Comparison of ENCODE assay signal across 28 mouse cellular contexts in the genomic region with DNA sequence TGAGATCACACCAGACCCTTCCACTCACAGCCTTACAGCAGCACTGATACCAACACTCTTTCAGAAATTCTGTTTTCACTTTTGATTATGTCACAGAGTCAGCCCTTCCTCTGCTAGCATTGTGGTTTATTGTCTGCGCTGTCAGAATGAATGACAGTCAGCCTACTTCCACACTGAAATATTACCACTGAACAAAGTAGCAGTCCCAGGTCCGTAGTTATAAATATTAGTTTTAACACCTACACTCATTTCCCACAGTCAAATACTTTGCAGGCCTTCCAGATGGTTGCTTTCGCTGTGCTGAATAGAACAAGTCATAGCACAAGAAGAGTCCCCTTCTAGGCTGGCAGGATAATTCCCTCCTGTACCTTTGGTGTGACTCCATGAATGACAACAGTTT. TPM values are rescaled to one million over a fixed set of nuclear protein-coding genes. Genes with fewer than 3 reads are reported as not detected.
DNase-seq lines count a peak whose midpoint lies in the region; ATAC-seq and TF ChIP-seq lines count a peak whose summit lies in the region.
"Had no signal": no experiment of that assay in that cellular context is flagged by ENCODE, and none has a peak within 500 bp of the region (broad histone marks: within the 10 kb centered on the region; RNA-seq: fewer than 3 reads in every experiment).

No protein-coding gene starts in this region.

- ATAC-seq in forebrain, postnatal 0 days = peak; percentile 62
- ATAC-seq in forebrain, embryonic 13.5 days = no peak
- no peak for ATAC-seq in heart, embryonic 13.5 days (ENCODE audit: extremely low read depth, insufficient number of reproducible peaks, low FRiP score, low TSS enrichment)
- ATAC-seq in limb, embryonic 12.5 days (ENCODE audit: insufficient number of reproducible peaks, insufficient read depth, low FRiP score, low TSS enrichment, low read depth) = no peak
- no peak for ATAC-seq in midbrain, embryonic 16.5 days
- ATAC-seq: midbrain, embryonic 15.5 days had no signal

- no peaks in the 10 kb centered on the region for H3K4me1 ChIP-seq in forebrain, postnatal 0 days (ENCODE audit: insufficient read depth)
- H3K4me1 ChIP-seq in forebrain, embryonic 13.5 days = no peaks in the 10 kb centered on the region
- peaks cover 58% of the 10 kb centered on the region for H3K4me1 ChIP-seq in heart, embryonic 13.5 days
- H3K4me1 ChIP-seq in limb, embryonic 12.5 days (replicated peaks) = peaks cover 18% of the 10 kb centered on the region
- H3K4me1 ChIP-seq in limb, embryonic 10.5 days = peaks cover 25% of the 10 kb centered on the region
- 0 out of 2 replicates have a peak, but pooled peaks cover 6% of the 10 kb centered on the region for H3K4me1 ChIP-seq in midbrain, embryonic 16.5 days (ENCODE audit: control insufficient read depth, insufficient read depth, low read length)
- H3K4me1 ChIP-seq: embryonic facial prominence, embryonic 15.5 days; hindbrain, embryonic 12.5 days; stomach, embryonic 15.5 days had no signal

- no peaks in the 10 kb centered on the region for H3K36me3 ChIP-seq in forebrain, postnatal 0 days (ENCODE audit: insufficient read depth)
- H3K36me3 ChIP-seq in forebrain, embryonic 13.5 days (ENCODE audit: poor library complexity, severe bottlenecking) = no peaks in the 10 kb centered on the region
- H3K36me3 ChIP-seq in heart, embryonic 13.5 days = no peaks in the 10 kb centered on the region
- no peaks in the 10 kb centered on the region for H3K36me3 ChIP-seq in limb, embryonic 12.5 days
- H3K36me3 ChIP-seq in limb, embryonic 10.5 days = no peaks in the 10 kb centered on the region
- H3K36me3 ChIP-seq in midbrain, embryonic 16.5 days (ENCODE audit: control insufficient read depth, insufficient read depth, low read length) = no peaks in the 10 kb centered on the region
- H3K36me3 ChIP-seq: embryonic facial prominence, embryonic 15.5 days; hindbrain, embryonic 12.5 days; kidney, embryonic 15.5 days; midbrain, embryonic 15.5 days; neural tube, embryonic 13.5 days; stomach, embryonic 15.5 days had no signal

- intact Hi-C loops in heart, postnatal 10 days (cut with DNase I) = loop anchor here (5.0 kb wide), 1 partner anchor 75 kb away; no protein-coding TSS in a partner anchor

- no peak overlapping the region for H3K4me3 ChIP-seq in forebrain, postnatal 0 days (ENCODE audit: low read depth, low read length)
- H3K4me3 ChIP-seq in forebrain, embryonic 13.5 days = no peak overlapping the region
- no peak overlapping the region for H3K4me3 ChIP-seq in heart, embryonic 13.5 days
- H3K4me3 ChIP-seq in limb, embryonic 12.5 days (replicated peaks) = no peak overlapping the region
- no peak overlapping the region for H3K4me3 ChIP-seq in limb, embryonic 10.5 days
- H3K4me3 ChIP-seq in midbrain, embryonic 16.5 days (ENCODE audit: low read depth, low read length) = no peak overlapping the region
- H3K4me3 ChIP-seq: embryonic facial prominence, embryonic 15.5 days; hindbrain, embryonic 12.5 days; kidney, embryonic 15.5 days; midbrain, embryonic 15.5 days; myocyte; neural tube, embryonic 13.5 days; stomach, embryonic 15.5 days had no signal

- H3K27me3 ChIP-seq in forebrain, postnatal 0 days (ENCODE audit: insufficient read depth, low read length) = no peaks in the 10 kb centered on the region
- peaks cover 4% of the 10 kb centered on the region; the same call in 1 of the 2 replicates for H3K27me3 ChIP-seq in forebrain, embryonic 13.5 days
- H3K27me3 ChIP-seq in heart, embryonic 13.5 days (replicated peaks) = no peaks in the 10 kb centered on the region
- no peaks in the 10 kb centered on the region for H3K27me3 ChIP-seq in limb, embryonic 12.5 days
- H3K27me3 ChIP-seq in limb, embryonic 10.5 days (ENCODE audit: low read depth, poor library complexity, severe bottlenecking) = no peaks in the 10 kb centered on the region
- no peaks in the 10 kb centered on the region for H3K27me3 ChIP-seq in midbrain, embryonic 16.5 days (ENCODE audit: control insufficient read depth, insufficient read depth, low read depth, low read length)
- H3K27me3 ChIP-seq: embryonic facial prominence, embryonic 15.5 days; hindbrain, embryonic 12.5 days; midbrain, embryonic 15.5 days; neural tube, embryonic 13.5 days; stomach, embryonic 15.5 days had no signal

- TF ChIP-seq CTCF in forebrain, postnatal 0 days (IDR thresholded peaks at IDR 0.05; ENCODE audit: low read depth) = no peak

- H3K9ac ChIP-seq in forebrain, postnatal 0 days = no peak overlapping the region
- no peak overlapping the region for H3K9ac ChIP-seq in forebrain, embryonic 13.5 days
- H3K9ac ChIP-seq in heart, embryonic 13.5 days = no peak overlapping the region
- H3K9ac ChIP-seq in limb, embryonic 12.5 days (replicated peaks) = no peak overlapping the region
- no peak overlapping the region for H3K9ac ChIP-seq in midbrain, embryonic 16.5 days (ENCODE audit: low read depth, low read length)
- H3K9ac ChIP-seq: embryonic facial prominence, embryonic 15.5 days; hindbrain, embryonic 12.5 days; kidney, embryonic 15.5 days; liver, embryonic 14.5 days; lung, embryonic 14.5 days; midbrain, embryonic 15.5 days; neural tube, embryonic 13.5 days; stomach, embryonic 15.5 days had no signal

- no peak overlapping the region for H3K4me2 ChIP-seq in forebrain, postnatal 0 days (ENCODE audit: low read depth)
- no peak overlapping the region for H3K4me2 ChIP-seq in forebrain, embryonic 13.5 days
- no peak overlapping the region for H3K4me2 ChIP-seq in heart, embryonic 13.5 days
- no peak overlapping the region for H3K4me2 ChIP-seq in limb, embryonic 12.5 days
- H3K4me2 ChIP-seq in midbrain, embryonic 16.5 days (ENCODE audit: low read length) = no peak overlapping the region
- H3K4me2 ChIP-seq: embryonic facial prominence, embryonic 15.5 days; hindbrain, embryonic 12.5 days; kidney, embryonic 15.5 days; lung, embryonic 14.5 days; midbrain, embryonic 15.5 days; neural tube, embryonic 13.5 days; stomach, embryonic 15.5 days had no signal

- 72% methylated on average over 3 of the region's 3 CpGs for WGBS in forebrain, postnatal 0 days
- WGBS in forebrain, embryonic 13.5 days = 87% methylated on average over 3 of the region's 3 CpGs
- WGBS in heart, embryonic 13.5 days = 62% methylated on average over 3 of the region's 3 CpGs
- 61% methylated on average over 3 of the region's 3 CpGs for WGBS in limb, embryonic 12.5 days
- 74% methylated on average over 3 of the region's 3 CpGs for WGBS in limb, embryonic 10.5 days
- WGBS in midbrain, embryonic 16.5 days = 83% methylated on average over 3 of the region's 3 CpGs

- no peak overlapping the region for H3K27ac ChIP-seq in forebrain, postnatal 0 days (ENCODE audit: low read depth, low read length)
- H3K27ac ChIP-seq in forebrain, embryonic 13.5 days = no peak overlapping the region
- H3K27ac ChIP-seq in heart, embryonic 13.5 days (replicated peaks) = peak overlapping the region; percentile 68
- 0 out of 2 replicates have a peak overlapping the region, but pooled peaks have one; percentile 54 for H3K27ac ChIP-seq in limb, embryonic 12.5 days
- no peak overlapping the region for H3K27ac ChIP-seq in limb, embryonic 10.5 days
- no peak overlapping the region for H3K27ac ChIP-seq in midbrain, embryonic 16.5 days (ENCODE audit: low read length)
- H3K27ac ChIP-seq: embryonic facial prominence, embryonic 15.5 days; hindbrain, embryonic 12.5 days; kidney, embryonic 15.5 days; liver, embryonic 14.5 days; midbrain, embryonic 15.5 days; neural tube, embryonic 13.5 days; stomach, embryonic 15.5 days had no signal

- no peaks in the 10 kb centered on the region for H3K9me3 ChIP-seq in forebrain, postnatal 0 days (ENCODE audit: low read length)
- H3K9me3 ChIP-seq in forebrain, embryonic 13.5 days (replicated peaks) = no peaks in the 10 kb centered on the region
- H3K9me3 ChIP-seq in heart, embryonic 13.5 days = no peaks in the 10 kb centered on the region
- H3K9me3 ChIP-seq in limb, embryonic 12.5 days = no peaks in the 10 kb centered on the region
- no peaks in the 10 kb centered on the region for H3K9me3 ChIP-seq in limb, embryonic 10.5 days (replicated peaks)
- H3K9me3 ChIP-seq in midbrain, embryonic 16.5 days (replicated peaks; ENCODE audit: control insufficient read depth, low read length, poor library complexity, severe bottlenecking) = no peaks in the 10 kb centered on the region
- H3K9me3 ChIP-seq: embryonic facial prominence, embryonic 15.5 days; hindbrain, embryonic 12.5 days; kidney, embryonic 15.5 days; midbrain, embryonic 15.5 days; neural tube, embryonic 13.5 days; stomach, embryonic 15.5 days had no signal

- DNase-seq in forebrain, postnatal 0 days = no peak
- no peak for DNase-seq in heart, postnatal 10 days
- DNase-seq in limb, embryonic 10.5 days (ENCODE audit: low spot score) = no peak
- DNase-seq in retina, embryonic 14.5 days (ENCODE audit: low spot score) = peak; percentile 53
- DNase-seq: adrenal gland, postnatal 14 days; cerebellum, adult 9-10 months; kidney, adult 11 months; kidney, postnatal 36 days; layer of hippocampus, postnatal 36 days; lung, embryonic 14.5 days; lung, postnatal 4 days; right cerebral cortex, adult 18-20 months; right cerebral cortex, postnatal 4 days; thymus, adult 2 months; thymus, postnatal 4 days had no signal

RNA-seq across cellular contexts. Expression of gene Colgalt2, which starts 22.7 kb away (rescaled TPM):
- total RNA-seq in forebrain, postnatal 0 days (2014; rRNA removed) = 6.4 and 7.0 TPM in 2 replicates
- polyA plus RNA-seq in forebrain, postnatal 0 days (2015; fragmentation: Nextera tagmentation; extraction: Ambion mirVana) = 3.2 and 3.7 TPM in 2 replicates
- polyA plus RNA-seq in forebrain, embryonic 13.5 days (2015; fragmentation: Nextera tagmentation; extraction: Ambion mirVana) = 1.3 and 1.5 TPM in 2 replicates
- polyA plus RNA-seq in heart, embryonic 13.5 days (2015; fragmentation: Nextera tagmentation; extraction: Ambion mirVana) = 3.0 and 3.2 TPM in 2 replicates
- 1 to 10 TPM; 5.1 to 5.9 TPM for total RNA-seq in heart, postnatal 10 days (2021)
- 3.3 and 3.8 TPM in 2 replicates for polyA plus RNA-seq in limb, embryonic 12.5 days (2016; fragmentation: Nextera tagmentation; extraction: Ambion mirVana)
- 1.0 and 1.4 TPM in 2 replicates for polyA plus RNA-seq in limb, embryonic 10.5 days (2016; fragmentation: Nextera tagmentation; extraction: Ambion mirVana)
- polyA plus RNA-seq in midbrain, embryonic 16.5 days (2015; fragmentation: Nextera tagmentation; extraction: Ambion mirVana) = 4.4 and 5.1 TPM in 2 replicates
- total RNA-seq: megakaryocyte-erythroid progenitor cell, adult 5-6 weeks had no signal
- polyA plus RNA-seq: myocyte had no signal

RNA-seq across cellular contexts. Expression of gene Tsen15, which starts 35.8 kb away (rescaled TPM):
- 28.5 and 39.3 TPM in 2 replicates for total RNA-seq in forebrain, postnatal 0 days (2014; rRNA removed)
- 34.9 and 39.4 TPM in 2 replicates for polyA plus RNA-seq in forebrain, postnatal 0 days (2015; fragmentation: Nextera tagmentation; extraction: Ambion mirVana)
- polyA plus RNA-seq in forebrain, embryonic 13.5 days (2015; fragmentation: Nextera tagmentation; extraction: Ambion mirVana) = 54.2 and 57.2 TPM in 2 replicates
- 59.0 and 66.5 TPM in 2 replicates for polyA plus RNA-seq in heart, embryonic 13.5 days (2015; fragmentation: Nextera tagmentation; extraction: Ambion mirVana)
- total RNA-seq in heart, postnatal 10 days (2021) = 10 to 100 TPM; 16.3 to 22.1 TPM
- 94.1 and 96.7 TPM in 2 replicates for polyA plus RNA-seq in limb, embryonic 12.5 days (2016; fragmentation: Nextera tagmentation; extraction: Ambion mirVana)
- polyA plus RNA-seq in limb, embryonic 10.5 days (2016; fragmentation: Nextera tagmentation; extraction: Ambion mirVana) = 109 and 121 TPM in 2 replicates
- 39.3 and 42.6 TPM in 2 replicates for polyA plus RNA-seq in midbrain, embryonic 16.5 days (2015; fragmentation: Nextera tagmentation; extraction: Ambion mirVana)

Comparison
In these comparisons a context has a peak if more than half of its experiments do, and no peak if none do; other contexts are left out.
1. H3K27ac ChIP-seq: peak in heart, embryonic 13.5 days (single experiment) and limb, embryonic 12.5 days (single experiment); none in forebrain, postnatal 0 days (single experiment), forebrain, embryonic 13.5 days (single experiment), limb, embryonic 10.5 days (single experiment) and midbrain, embryonic 16.5 days (single experiment).